Mouse (Mus musculus) midbrain, embryonic 14.5 days (tissue): Measurements from ENCODE around the gene Stat6. TPM values are rescaled to one million over a fixed set of nuclear protein-coding genes. Genes with fewer than 3 reads are reported as not detected.

Experiments used
- ATAC-seq: fragments of 200-750 bp; cut with Nextera tagmentation; 2 replicates; pipeline ENCODE4 v1.8.0; 2017; ENCODE audit warnings: moderate number of reproducible peaks, moderate library complexity; ENCODE audit not compliant: low FRiP score, low TSS enrichment
- DNase-seq: peaks from one replicate; pipeline ENCODE4 v3.0.0-alpha.2; 2015
- H3K27ac ChIP-seq: fragments of 300-500 bp; sonication (generic); replicated peaks from 2 replicates; pipeline ENCODE4 v1.5.1; 2014; ENCODE audit warnings: mild to moderate bottlenecking, low read depth, low read length, moderate library complexity
- H3K27me3 ChIP-seq: fragments of 300-500 bp; sonication (generic); 2 replicates; pipeline ENCODE4 v1.6.1; 2014; ENCODE audit warnings: low read length, control low read depth, mixed read lengths; ENCODE audit not compliant: control insufficient read depth, insufficient read depth
- H3K36me3 ChIP-seq: fragments of 300-500 bp; sonication (generic); 2 replicates; pipeline ENCODE4 v1.6.1; 2014; ENCODE audit warnings: low read length, control low read depth; ENCODE audit not compliant: control insufficient read depth, insufficient read depth
- H3K4me1 ChIP-seq: fragments of 300-500 bp; sonication (generic); 2 replicates; pipeline ENCODE4 v1.6.1; 2014; ENCODE audit warnings: mild to moderate bottlenecking, antibody characterized with exemption, low read length, control low read depth; ENCODE audit not compliant: control insufficient read depth, insufficient read depth
- H3K4me2 ChIP-seq: fragments of 300-500 bp; sonication (generic); 2 replicates; pipeline ENCODE4 v1.6.1; 2014; ENCODE audit warnings: mild to moderate bottlenecking, low read length, moderate library complexity
- H3K4me3 ChIP-seq: fragments of 300-500 bp; sonication (generic); replicated peaks from 2 replicates; pipeline ENCODE4 v1.5.1; 2014; ENCODE audit warnings: low read depth, low read length
- H3K9ac ChIP-seq: fragments of 300-500 bp; sonication (generic); replicated peaks from 2 replicates; pipeline ENCODE4 v1.6.1; 2014; ENCODE audit warnings: mild to moderate bottlenecking, low read length, moderate library complexity
- H3K9me3 ChIP-seq: fragments of 300-500 bp; sonication (generic); 2 replicates; pipeline ENCODE4 v1.6.1; 2016; ENCODE audit warnings: low read length, control low read depth, mixed read lengths; ENCODE audit not compliant: control insufficient read depth
- WGBS: fragments of 180-500 bp; shearing (Covaris S2); extraction: QIAGEN DNeasy Blood & Tissue Kit; methylation state at CpG from one replicate; pipeline ENCODE4 v1.1.7; 2014; 5-methylcytosine and 5-hydroxymethylcytosine counted together
- polyA plus RNA-seq: library from polyadenylated mRNA; unstranded; fragments of >200 nt; fragmentation: Nextera tagmentation; extraction: Ambion mirVana; gene quantifications from 2 replicates; pipeline ENCODE4 v1.2.1, GENCODE M21; 2014

Gene Stat6
- polyA plus RNA-seq, 1 experiment from 2014 or later, result 4.0 TPM

GRCm38 (mm10) chr10:127602194-127602593 is 40.6 kb upstream of the Stat6 start:
- no peaks in the 10 kb centered on the region for H3K4me1 ChIP-seq
- 94% methylated on average over 6 of the region's 6 CpGs for WGBS
- no peaks in the 10 kb centered on the region for H3K27me3 ChIP-seq
- H3K4me3 ChIP-seq, result no peak overlapping the region
- H3K36me3 ChIP-seq, result peaks cover 96% of the 10 kb centered on the region
- H3K9me3 ChIP-seq, result no peaks in the 10 kb centered on the region
- H3K27ac ChIP-seq, result no peak overlapping the region
- H3K4me2 ChIP-seq, result no peak overlapping the region
- DNase-seq (no peak), ATAC-seq (no peak)
- no peak overlapping the region for H3K9ac ChIP-seq

DNA sequence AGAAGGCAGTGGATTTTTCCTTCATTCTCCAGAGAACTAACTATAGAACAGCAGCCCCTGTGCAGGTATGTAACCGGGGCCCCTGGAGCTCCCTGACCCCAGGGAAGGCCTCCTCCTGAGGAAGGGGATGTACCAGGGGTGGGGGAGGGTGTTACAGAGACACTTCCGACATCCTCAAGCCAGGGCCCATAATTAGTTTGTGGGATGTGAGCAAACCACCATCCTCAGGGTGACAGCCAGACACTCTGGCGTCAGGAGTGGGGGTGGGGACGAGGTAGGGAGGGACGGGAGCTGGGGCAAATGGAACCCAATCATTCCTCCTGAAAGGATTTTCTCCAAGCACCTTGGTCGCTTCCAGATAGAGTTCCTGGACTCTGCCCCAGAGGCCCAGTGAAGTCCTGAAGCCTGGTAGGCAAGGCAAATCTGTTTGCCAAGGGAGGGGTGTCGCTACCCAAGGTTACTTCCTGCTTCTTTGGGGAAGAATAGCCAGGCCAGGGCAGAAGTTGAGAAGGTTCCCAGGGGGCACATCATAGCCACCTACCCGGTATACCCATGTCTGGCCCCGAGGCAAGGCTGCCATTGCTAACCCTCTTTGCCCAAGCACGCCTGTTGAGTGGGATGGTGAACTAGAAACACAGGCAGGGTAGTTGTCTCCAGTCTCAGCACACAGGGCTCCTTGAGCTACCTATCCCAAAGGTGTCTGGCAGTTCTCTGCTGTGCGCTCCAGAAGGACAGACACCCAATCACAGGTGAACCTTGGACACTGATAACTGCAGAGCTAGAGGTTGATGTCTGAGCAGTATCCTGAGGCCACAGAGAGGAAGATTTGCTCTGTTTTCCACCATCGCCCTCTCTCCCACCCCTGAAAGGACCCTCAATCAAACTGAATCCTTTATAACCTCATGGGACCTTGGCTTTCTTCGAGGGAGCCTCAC is 39.1 kb upstream of the Stat6 start:
- DNase-seq (no peak), ATAC-seq (no peak)
- Histone ChIP-seq H3K4me2 (no peak overlapping the region), H3K36me3 (peaks cover 96% of the 10 kb centered on the region), H3K27ac (no peak overlapping the region; the same call in 1 of the 2 replicates), H3K4me1 (no peaks in the 10 kb centered on the region), H3K9me3 (no peaks in the 10 kb centered on the region), H3K9ac (no peak overlapping the region), H3K27me3 (no peaks in the 10 kb centered on the region), H3K4me3 (no peak overlapping the region)
- WGBS, result 84% methylated on average over 13 of the region's 13 CpGs

DNA sequence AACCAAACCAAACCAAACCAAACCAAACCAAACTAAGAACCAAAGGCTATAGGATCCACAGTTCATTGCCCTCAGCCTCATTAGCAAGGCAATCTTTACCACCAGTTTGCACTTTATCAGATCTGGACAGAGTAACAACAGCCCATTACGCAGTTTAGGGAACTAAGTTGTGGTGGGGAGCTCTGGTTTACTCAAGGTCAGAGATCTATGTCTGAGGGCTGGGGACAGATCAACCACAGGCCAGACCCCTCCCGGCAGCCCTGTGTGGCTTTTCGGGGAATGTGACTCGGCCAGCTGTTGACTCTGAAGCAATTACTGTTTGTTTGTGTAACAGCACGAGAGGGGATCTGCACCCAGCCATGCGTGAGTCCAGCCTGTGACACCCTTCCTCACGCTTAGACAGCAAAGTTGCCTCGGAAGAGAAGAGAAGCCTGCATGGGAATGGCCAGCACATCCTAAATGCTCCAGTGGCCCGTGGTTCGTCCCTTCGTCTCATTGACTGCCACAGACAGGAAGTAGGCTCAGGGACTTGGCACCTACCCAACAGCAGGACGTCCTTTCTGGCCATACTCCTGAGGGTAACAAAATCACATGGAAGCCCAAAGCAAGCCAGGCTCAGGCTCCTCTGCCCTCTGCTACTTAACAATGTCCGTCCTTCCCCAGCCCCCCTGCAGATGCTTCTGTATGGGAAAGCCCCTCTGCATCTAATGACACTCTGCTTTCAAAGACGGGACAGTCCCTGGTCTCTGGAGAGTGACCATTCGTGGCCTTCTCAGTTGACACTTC is 38.1 kb upstream of the Stat6 start:
- Histone ChIP-seq H3K36me3 (peaks cover 98% of the 10 kb centered on the region), H3K4me2 (no peak overlapping the region), H3K9ac (no peak overlapping the region), H3K27me3 (no peaks in the 10 kb centered on the region), H3K9me3 (no peaks in the 10 kb centered on the region), H3K4me1 (no peaks in the 10 kb centered on the region), H3K4me3 (no peak overlapping the region), H3K27ac (no peak overlapping the region)
- WGBS, result 82% methylated on average over 15 of the region's 15 CpGs
- DNase-seq (no peak), ATAC-seq (no peak)

- no peaks in the 10 kb centered on the region for H3K4me1 ChIP-seq
- H3K27ac ChIP-seq, result no peak overlapping the region
- H3K4me2 ChIP-seq, result no peak overlapping the region
- H3K36me3 ChIP-seq, result peaks cover 98% of the 10 kb centered on the region
- ATAC-seq (no peak), DNase-seq (no peak)
- H3K4me3 ChIP-seq, result no peak overlapping the region
- 92% methylated on average over 8 of the region's 8 CpGs for WGBS
- H3K9ac ChIP-seq, result no peak overlapping the region
- H3K9me3 ChIP-seq, result no peaks in the 10 kb centered on the region
- H3K27me3 ChIP-seq, result no peaks in the 10 kb centered on the region
Measured at GRCm38 (mm10) chr10:127605251-127605547, 37.6 kb upstream of the Stat6 start.

DNA sequence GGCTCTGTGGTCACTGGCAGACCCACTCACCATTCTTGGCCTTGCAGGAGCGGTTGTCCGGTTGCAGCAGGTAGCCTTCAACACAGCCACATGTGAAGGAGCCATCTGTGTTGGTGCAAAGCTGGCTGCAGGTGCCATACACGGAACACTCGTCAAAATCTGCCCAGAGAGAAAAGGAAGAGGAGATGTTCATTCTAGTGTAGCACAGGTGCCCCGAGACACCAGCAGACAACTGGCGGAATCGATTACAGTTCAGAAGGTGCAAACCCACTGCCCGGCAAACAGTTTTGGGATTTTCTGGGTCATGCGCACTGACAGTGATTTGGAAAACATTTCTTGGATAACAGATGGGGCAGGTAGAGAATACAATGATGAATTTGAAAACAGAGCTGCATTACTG is 37.0 kb upstream of the Stat6 start:
- H3K4me2 ChIP-seq, result no peak overlapping the region
- H3K27ac ChIP-seq, result no peak overlapping the region
- H3K36me3 ChIP-seq, result peaks cover 98% of the 10 kb centered on the region
- H3K4me1 ChIP-seq, result no peaks in the 10 kb centered on the region
- 94% methylated on average over 9 of the region's 9 CpGs for WGBS
- H3K27me3 ChIP-seq, result no peaks in the 10 kb centered on the region
- H3K9me3 ChIP-seq, result no peaks in the 10 kb centered on the region
- H3K9ac ChIP-seq, result no peak overlapping the region
- ATAC-seq, result no peak
- no peak overlapping the region for H3K4me3 ChIP-seq
- no peak for DNase-seq

- Histone ChIP-seq H3K4me1 (no peaks in the 10 kb centered on the region), H3K27me3 (no peaks in the 10 kb centered on the region), H3K9me3 (no peaks in the 10 kb centered on the region), H3K4me2 (no peak overlapping the region), H3K4me3 (no peak overlapping the region), H3K27ac (no peak overlapping the region), H3K9ac (no peak overlapping the region), H3K36me3 (peaks cover 97% of the 10 kb centered on the region)
- ATAC-seq (no peak), DNase-seq (no peak)
- WGBS, result 91% methylated on average over 7 of the region's 7 CpGs
Measured at GRCm38 (mm10) chr10:127607059-127607458, 35.7 kb upstream of the Stat6 start.

- no peak overlapping the region for H3K27ac ChIP-seq
- no peak overlapping the region for H3K4me3 ChIP-seq
- no peaks in the 10 kb centered on the region for H3K9me3 ChIP-seq
- H3K4me2 ChIP-seq, result no peak overlapping the region
- no peaks in the 10 kb centered on the region for H3K27me3 ChIP-seq
- peaks cover 7% of the 10 kb centered on the region for H3K4me1 ChIP-seq
- 88% methylated on average over 9 of the region's 9 CpGs for WGBS
- DNase-seq, result no peak
- H3K9ac ChIP-seq, result no peak overlapping the region
- ATAC-seq, result no peak
- H3K36me3 ChIP-seq, result peaks cover 86% of the 10 kb centered on the region
Measured at GRCm38 (mm10) chr10:127609415-127610065, 33.2 kb upstream of the Stat6 start.

DNA sequence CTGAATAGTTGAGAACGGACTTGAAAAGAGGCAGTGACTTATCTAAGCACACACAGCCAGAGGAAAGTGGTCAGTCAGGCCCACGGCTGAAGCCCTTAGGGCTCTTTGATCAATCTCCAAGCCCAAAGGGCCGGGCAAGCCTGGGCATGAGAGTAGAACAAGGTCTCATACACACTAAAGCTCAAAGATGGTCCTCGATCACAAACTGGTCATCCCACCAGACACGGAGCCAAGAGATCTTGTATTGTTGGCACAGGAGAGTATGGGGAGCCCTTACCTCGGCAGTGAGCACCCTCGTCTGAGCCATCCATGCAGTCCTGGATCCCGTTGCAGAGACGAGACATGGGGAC is 32.7 kb upstream of the Stat6 start:
- 91% methylated on average over 9 of the region's 9 CpGs for WGBS
- H3K36me3 ChIP-seq, result peaks cover 81% of the 10 kb centered on the region

More for the DNA sequence above, 32.7 kb upstream of the Stat6 start:
- Histone ChIP-seq H3K4me2 (no peak overlapping the region), H3K27me3 (no peaks in the 10 kb centered on the region), H3K4me1 (peaks cover 12% of the 10 kb centered on the region), H3K27ac (no peak overlapping the region), H3K9me3 (no peaks in the 10 kb centered on the region), H3K4me3 (no peak overlapping the region), H3K9ac (no peak overlapping the region)
- no peak for DNase-seq
- no peak for ATAC-seq
